Mouse (Mus musculus) liver, adult 2 months (tissue): Measurements from ENCODE around the gene Csnk2b. TPM values are rescaled to one million over a fixed set of nuclear protein-coding genes. Genes with fewer than 3 reads are reported as not detected.

Experiments
- DNase-seq: peaks from one replicate; pipeline ENCODE4 v3.0.0-alpha.2; 2011; ENCODE audit warnings: low read depth, low spot score; ENCODE audit errors: extremely low read depth
- H3K27ac ChIP-seq: fragments of 200-500 bp; replicated peaks from 2 replicates; pipeline ENCODE4 v1.5.1; 2012; ENCODE audit warnings: low read depth, mild to moderate bottlenecking, control low read depth, inconsistent platforms, low read length; ENCODE audit not compliant: insufficient read depth
- H3K27me3 ChIP-seq: fragments of 200-500 bp; 2 replicates; pipeline ENCODE4 v1.6.1; 2012; ENCODE audit warnings: mild to moderate bottlenecking, moderate library complexity, low read length, inconsistent platforms; ENCODE audit not compliant: control insufficient read depth, insufficient read depth
- H3K36me3 ChIP-seq: fragments of 200-500 bp; 2 replicates; pipeline ENCODE4 v1.6.1; 2012; ENCODE audit warnings: low read length, inconsistent platforms; ENCODE audit not compliant: control insufficient read depth, insufficient read depth
- H3K4me1 ChIP-seq: fragments of 200-500 bp; 2 replicates; pipeline ENCODE4 v1.6.1; 2011; ENCODE audit warnings: low read length; ENCODE audit not compliant: control insufficient read depth, insufficient read depth
- H3K4me3 ChIP-seq: fragments of 200-500 bp; 2 replicates; pipeline ENCODE4 v1.5.1; 2011; ENCODE audit warnings: low read depth, mild to moderate bottlenecking, control low read depth, low read length, moderate library complexity; ENCODE audit not compliant: insufficient read depth
- H3K79me2 ChIP-seq: fragments of 200-500 bp; 2 replicates; pipeline ENCODE4 v1.6.1; 2012; ENCODE audit warnings: inconsistent platforms, mild to moderate bottlenecking, low read length, moderate library complexity; ENCODE audit not compliant: control insufficient read depth, insufficient read depth
- H3K9ac ChIP-seq: fragments of 200-500 bp; 2 replicates; pipeline ENCODE4 v1.6.1; 2012; ENCODE audit warnings: low read depth, mild to moderate bottlenecking, control low read depth, inconsistent platforms, low read length
- CTCF ChIP-seq: fragments of 200-500 bp; IDR thresholded peaks from 2 replicates; pipeline ENCODE4 v1.5.1; 2011; ENCODE audit warnings: low read depth, low read length, control low read depth
- POLR2A ChIP-seq: fragments of 200-500 bp; IDR thresholded peaks from 2 replicates; pipeline ENCODE4 v1.6.1; 2011; ENCODE audit warnings: low read length, control low read depth; ENCODE audit not compliant: insufficient read depth; ENCODE audit errors: extremely low read depth
- WGBS: fragments of 180-500 bp; shearing (Covaris S2); methylation state at CpG from one replicate; pipeline ENCODE4 v1.1.7; 2018; 5-methylcytosine and 5-hydroxymethylcytosine counted together
- polyA plus RNA-seq: library from polyadenylated mRNA; depleted of rRNA; stranded (reverse); fragments of >200 nt; gene quantifications from 2 replicates; pipeline ENCODE4 v1.2.3, GENCODE M21; 2012
- total RNA-seq: library from RNA; depleted of rRNA; stranded (reverse); fragments of >200 nt; gene quantifications from 2 replicates; pipeline ENCODE4 v1.2.3, GENCODE M21; 2014

Csnk2b gene
- total and polyA plus RNA-seq, 2 experiments, result 60.9 to 228 TPM

DNA sequence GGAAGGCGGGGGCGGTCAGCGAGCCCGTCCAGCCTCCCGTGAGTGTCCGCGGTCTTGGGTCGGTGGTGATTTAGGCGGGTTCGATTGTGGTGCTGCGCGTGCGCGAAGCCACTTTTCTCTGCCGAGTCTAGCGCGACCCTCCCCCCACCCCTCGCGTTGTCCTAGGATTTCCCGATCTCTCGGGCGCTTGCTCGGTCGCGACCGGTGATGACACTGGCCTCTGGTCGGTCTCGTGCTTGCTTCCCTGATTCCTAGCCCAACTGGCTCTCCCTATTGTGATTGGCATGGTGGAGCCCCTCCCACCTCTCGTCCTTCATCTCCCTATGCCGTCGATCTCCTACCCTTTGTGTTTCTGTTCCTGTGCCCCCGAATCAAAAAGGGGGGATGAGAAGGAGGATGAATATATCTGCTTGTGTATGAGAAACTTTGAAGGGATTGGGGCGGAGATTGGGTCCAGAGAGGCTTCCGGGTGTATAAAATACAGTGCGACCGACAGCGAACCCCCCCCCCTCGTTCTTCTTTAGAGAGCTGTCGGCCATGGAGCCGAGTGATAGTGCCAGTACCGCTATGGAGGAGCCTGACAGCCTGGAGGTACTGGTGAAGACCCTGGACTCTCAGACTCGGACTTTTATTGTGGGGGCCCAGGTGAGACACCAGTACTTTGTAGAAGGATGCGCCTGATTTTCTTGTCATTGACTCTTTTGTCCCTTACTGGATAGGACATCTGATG is 13.9 kb upstream of the Csnk2b start:
- Histone ChIP-seq H3K27ac (peak overlapping the region; percentile 97), H3K27me3 (no peaks in the 10 kb centered on the region), H3K4me3 (peak overlapping the region; percentile 81), H3K36me3 (peaks cover 16% of the 10 kb centered on the region; the same call in 1 of the 2 replicates), H3K4me1 (peaks cover 9% of the 10 kb centered on the region), H3K9ac (peak overlapping the region; percentile 92), H3K79me2 (peaks cover 17% of the 10 kb centered on the region; the same call in 1 of the 2 replicates)
- WGBS, result under 1% methylated on average over 43 of the region's 43 CpGs
- TF ChIP-seq CTCF, result no peak
- 0 out of 2 replicates have a peak, but pooled peaks have one; percentile 42 for TF ChIP-seq POLR2A
- DNase-seq, result peak; percentile 60

- H3K4me1 ChIP-seq, result peaks cover 14% of the 10 kb centered on the region
- DNase-seq, result peak; percentile 84
Observed at GRCm38 (mm10) chr17:35134801-35135590, 13.1 kb upstream of the Csnk2b start, which contains the start of gene Bag6. TSS of gene Bag6 (plus strand) at chr17:35135178.

GRCm38 (mm10) chr17:35133517-35133916 is 11.7 kb upstream of the Csnk2b start:
- DNase-seq, result no peak
- Histone ChIP-seq H3K9ac (no peak overlapping the region), H3K4me1 (peaks cover 15% of the 10 kb centered on the region), H3K79me2 (peaks cover 19% of the 10 kb centered on the region; the same call in 1 of the 2 replicates), H3K36me3 (peaks cover 10% of the 10 kb centered on the region; the same call in 1 of the 2 replicates), H3K27ac (no peak overlapping the region), H3K4me3 (no peak overlapping the region), H3K27me3 (no peaks in the 10 kb centered on the region)
- WGBS, result 96% methylated on average over 7 of the region's 7 CpGs
- TF ChIP-seq POLR2A, result no peak
- TF ChIP-seq CTCF, result no peak

More at GRCm38 (mm10) chr17:35134801-35135590, 13.1 kb upstream of the Csnk2b start, which contains the start of gene Bag6:
- H3K9ac ChIP-seq, result peak within 1 kb of the TSS; percentile 92
- peaks cover 16% of the 10 kb centered on the region; the same call in 1 of the 2 replicates for H3K36me3 ChIP-seq
- H3K27me3 ChIP-seq, result no peaks in the 10 kb centered on the region
- peaks cover 20% of the 10 kb centered on the region; the same call in 1 of the 2 replicates for H3K79me2 ChIP-seq
- H3K4me3 ChIP-seq, result peak within 1 kb of the TSS; percentile 81
- no peak for TF ChIP-seq CTCF
- H3K27ac ChIP-seq, result peak within 1 kb of the TSS; percentile 97
- WGBS, result under 1% methylated on average over 66 of the region's 66 CpGs

- H3K4me3 ChIP-seq, result no peak overlapping the region
- peak overlapping the region; percentile 15; the same call in 1 of the 2 replicates for H3K9ac ChIP-seq
- TF ChIP-seq POLR2A (no peak), CTCF (no peak)
- peak overlapping the region; percentile 57 for H3K27ac ChIP-seq
- peaks cover 7% of the 10 kb centered on the region; the same call in 1 of the 2 replicates for H3K36me3 ChIP-seq
- peaks cover 21% of the 10 kb centered on the region; the same call in 1 of the 2 replicates for H3K79me2 ChIP-seq
- peaks cover 20% of the 10 kb centered on the region for H3K4me1 ChIP-seq
- no peaks in the 10 kb centered on the region for H3K27me3 ChIP-seq
- WGBS, result 31% methylated on average over 3 of the region's 3 CpGs
- DNase-seq, result no peak
Observed at GRCm38 (mm10) chr17:35132174-35132560, 10.3 kb upstream of the Csnk2b start.

DNA sequence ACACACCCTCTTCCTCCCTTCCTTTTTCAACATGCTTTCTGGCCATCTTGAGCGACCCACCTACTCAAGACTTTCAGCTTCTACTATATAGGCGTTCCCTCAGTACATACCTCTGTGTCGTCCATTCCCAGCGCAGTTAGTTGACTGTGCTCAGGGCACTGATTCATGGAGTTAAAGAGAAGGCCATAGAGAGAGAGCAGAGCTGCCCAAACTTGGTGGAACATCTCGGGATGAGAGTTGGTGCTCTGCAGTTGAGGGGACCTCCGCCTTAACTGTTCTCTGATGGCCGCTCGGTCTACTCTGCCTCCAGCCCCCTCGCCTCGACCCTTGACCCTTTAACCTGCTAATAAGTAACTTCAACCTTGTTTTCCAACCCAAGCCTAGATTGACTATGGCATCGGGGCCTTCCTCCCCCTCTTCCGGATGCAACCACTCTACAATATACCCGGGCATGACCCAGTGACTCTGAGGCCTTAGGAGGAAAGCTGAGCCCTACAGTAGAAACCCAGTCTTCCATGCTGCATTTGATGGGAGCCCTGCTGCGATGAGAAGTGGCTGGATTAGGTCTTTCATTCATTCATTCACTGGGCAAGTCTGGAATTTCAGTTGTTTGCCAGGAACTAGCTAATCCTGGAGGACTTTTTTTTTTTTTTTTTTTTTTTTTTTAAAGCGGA is 9.8 kb upstream of the Csnk2b start, which contains the start of gene Apom:
TSS of gene Apom (minus strand) at position 551 of the 674 bp plus-strand sequence.
- H3K4me1 ChIP-seq, result peaks cover 20% of the 10 kb centered on the region
- TF ChIP-seq CTCF, result no peak
- peak; percentile 46; the same call in 1 of the 2 replicates for TF ChIP-seq POLR2A
- H3K79me2 ChIP-seq, result peaks cover 23% of the 10 kb centered on the region; the same call in 1 of the 2 replicates
- no peaks in the 10 kb centered on the region for H3K27me3 ChIP-seq
- H3K9ac ChIP-seq, result peak within 1 kb of the TSS; percentile 80
- H3K27ac ChIP-seq, result peak within 1 kb of the TSS; percentile 85
- peaks cover 7% of the 10 kb centered on the region; the same call in 1 of the 2 replicates for H3K36me3 ChIP-seq
- WGBS, result 25% methylated on average over 15 of the region's 15 CpGs
- peak; percentile 70 for DNase-seq
- H3K4me3 ChIP-seq, result peak within 1 kb of the TSS; percentile 69
